Comparison of ENCODE assay signal across 22 mouse cellular contexts in genomic region chr8:45344298-45344697, GRCm38 (mm10). TPM values are rescaled to one million over a fixed set of nuclear protein-coding genes. Genes with fewer than 3 reads are reported as not detected.
A peak's percentile ranks its signal among the peaks of the same experiment; 100 is the strongest.
DNase-seq lines count a peak whose midpoint lies in the region; ATAC-seq and TF ChIP-seq lines count a peak whose summit lies in the region.
"Had no signal": no experiment of that assay in that cellular context is flagged by ENCODE, and none has a peak within 500 bp of the region (broad histone marks: within the 10 kb centered on the region; RNA-seq: fewer than 3 reads in every experiment).

No protein-coding gene starts in this region.

- H3K27me3 ChIP-seq in stomach, postnatal 0 days (ENCODE audit: control insufficient read depth, insufficient read depth, low read length): no peaks in the 10 kb centered on the region
- H3K27me3 ChIP-seq: CH12.LX; embryonic facial prominence, embryonic 13.5 days; embryonic facial prominence, embryonic 15.5 days; forebrain, embryonic 13.5 days; forebrain, embryonic 15.5 days; Patski had no signal

- no peaks in the 10 kb centered on the region for H3K9me3 ChIP-seq in stomach, postnatal 0 days (ENCODE audit: control insufficient read depth, low read length)
- H3K9me3 ChIP-seq: embryonic facial prominence, embryonic 13.5 days; embryonic facial prominence, embryonic 15.5 days; forebrain, embryonic 10.5 days; forebrain, embryonic 13.5 days; forebrain, embryonic 15.5 days had no signal

- H3K36me3 ChIP-seq in stomach, postnatal 0 days (ENCODE audit: control insufficient read depth, insufficient read depth, low read length): no peaks in the 10 kb centered on the region
- H3K36me3 ChIP-seq: embryonic facial prominence, embryonic 15.5 days; forebrain, embryonic 15.5 days; G1E had no signal

- no peaks in the 10 kb centered on the region for H3K4me1 ChIP-seq in stomach, postnatal 0 days (replicated peaks; ENCODE audit: control insufficient read depth, insufficient read depth)
- H3K4me1 ChIP-seq: embryonic facial prominence, embryonic 13.5 days; embryonic facial prominence, embryonic 15.5 days; forebrain, embryonic 10.5 days; forebrain, embryonic 13.5 days; forebrain, embryonic 15.5 days had no signal

- H3K4me3 ChIP-seq in stomach, postnatal 0 days (ENCODE audit: low read depth, low read length): no peak overlapping the region
- H3K4me3 ChIP-seq: embryonic facial prominence, embryonic 13.5 days; embryonic facial prominence, embryonic 15.5 days; erythroblast, embryonic 14.5 days; forebrain, embryonic 10.5 days; forebrain, embryonic 13.5 days; forebrain, embryonic 15.5 days had no signal

- no peak for TF ChIP-seq CTCF in stomach, postnatal 0 days (IDR thresholded peaks at IDR 0.05; ENCODE audit: low read depth)

- peak; percentile 77 for DNase-seq in heart, adult 11 months
- no peak for DNase-seq in heart, postnatal 14 days
- no peak for DNase-seq in stomach, postnatal 0 days (ENCODE audit: low spot score)
- DNase-seq in left cerebral cortex, postnatal 4 days: no peak

- 0 out of 2 replicates have a peak, but pooled peaks have one; percentile 23 for ATAC-seq in common myeloid progenitor, adult 5-6 weeks (replicated peaks; ENCODE audit: low read depth, poor library complexity, severe bottlenecking)
- ATAC-seq in megakaryocyte, adult 5-6 weeks (ENCODE audit: poor library complexity, severe bottlenecking): peak; percentile 73
- ATAC-seq in stomach, postnatal 0 days (ENCODE audit: low FRiP score, low TSS enrichment): no peak

- H3K4me2 ChIP-seq in stomach, postnatal 0 days (replicated peaks; ENCODE audit: low read depth): no peak overlapping the region
- H3K4me2 ChIP-seq: embryonic facial prominence, embryonic 13.5 days; embryonic facial prominence, embryonic 15.5 days; forebrain, embryonic 13.5 days; forebrain, embryonic 15.5 days had no signal

- H3K9ac ChIP-seq in stomach, postnatal 0 days (ENCODE audit: low read length): no peak overlapping the region
- H3K9ac ChIP-seq: embryonic facial prominence, embryonic 13.5 days; embryonic facial prominence, embryonic 15.5 days; forebrain, embryonic 13.5 days; forebrain, embryonic 15.5 days; forebrain, postnatal 0 days had no signal

- 94% methylated on average over 8 of the region's 8 CpGs for WGBS in stomach, postnatal 0 days

- no peak for TF ChIP-seq EP300 in stomach, postnatal 0 days (optimal IDR thresholded peaks at IDR 0.05)

- H3K27ac ChIP-seq in stomach, postnatal 0 days (replicated peaks): no peak overlapping the region
- H3K27ac ChIP-seq: embryonic facial prominence, embryonic 13.5 days; embryonic facial prominence, embryonic 15.5 days; forebrain, embryonic 10.5 days; forebrain, embryonic 13.5 days; forebrain, embryonic 15.5 days had no signal

- intact Hi-C loops in heart, postnatal 14 days (cut with DNase I): no loop called here
- intact Hi-C loops in left cerebral cortex, postnatal 4 days (cut with DNase I): no loop called here

RNA-seq across cellular contexts. Expression of gene Cyp4v3, which starts 11.3 kb away (rescaled TPM):
- 1 to 10 TPM; 1.3 to 2.4 TPM for total RNA-seq in heart, postnatal 14 days (2021)
- 8.9 and 11.8 TPM in 2 replicates for total RNA-seq in common myeloid progenitor, adult 5-6 weeks (2017)
- 18.4 and 21.6 TPM in 2 replicates for total RNA-seq in megakaryocyte, adult 5-6 weeks (2015)
- 18.0 and 21.5 TPM in 2 replicates for total RNA-seq in megakaryocyte, adult 5-6 weeks (2017)
- 5.1 and 6.3 TPM in 2 replicates for polyA plus RNA-seq in stomach, postnatal 0 days (2015; fragmentation: Nextera tagmentation; extraction: Ambion mirVana)
- total RNA-seq in left cerebral cortex, postnatal 4 days (2021): 1 to 10 TPM; 2.7 to 3.0 TPM
- polyA plus RNA-seq: erythroblast, embryonic 14.5 days; G1E had no signal

RNA-seq across cellular contexts. Expression of gene Gm45753, which starts 36.0 kb away (rescaled TPM):
- total RNA-seq in heart, postnatal 14 days (2021): not detected
- total RNA-seq in common myeloid progenitor, adult 5-6 weeks (2017): not detected in 2 replicates
- not detected in 2 replicates for total RNA-seq in megakaryocyte, adult 5-6 weeks (2015)
- total RNA-seq in megakaryocyte, adult 5-6 weeks (2017): 0.12 TPM in 1 of 2 replicates, not detected in the other
- 0.06 and 0.08 TPM in 2 replicates for polyA plus RNA-seq in stomach, postnatal 0 days (2015; fragmentation: Nextera tagmentation; extraction: Ambion mirVana)
- not detected for total RNA-seq in left cerebral cortex, postnatal 4 days (2021)
- total RNA-seq: adrenal gland, adult 18-20 months; adrenal gland, postnatal 36 days; CH12.LX; forebrain, postnatal 0 days; G1E had no signal
- polyA plus RNA-seq: activated CD4-positive, CD25-positive, alpha-beta regulatory T cell, adult 4 months; CD4-positive, CD25-positive, alpha-beta regulatory T cell, adult 4 months; cerebellum, adult 2 months; embryonic facial prominence, embryonic 11.5 days; embryonic facial prominence, embryonic 13.5 days; erythroblast, embryonic 14.5 days; forebrain, embryonic 10.5 days; forebrain, embryonic 13.5 days; forebrain, embryonic 15.5 days; G1E had no signal

RNA-seq across cellular contexts. Expression of gene Fam149a, which starts 37.8 kb away (rescaled TPM):
- total RNA-seq in heart, postnatal 14 days (2021): 1 to 10 TPM; 3.3 to 3.7 TPM
- 0.23 TPM in 1 of 2 replicates, not detected in the other for total RNA-seq in common myeloid progenitor, adult 5-6 weeks (2017)
- total RNA-seq in megakaryocyte, adult 5-6 weeks (2015): 0.31 and 0.36 TPM in 2 replicates
- 0.15 TPM in 1 of 2 replicates, not detected in the other for total RNA-seq in megakaryocyte, adult 5-6 weeks (2017)
- polyA plus RNA-seq in stomach, postnatal 0 days (2015; fragmentation: Nextera tagmentation; extraction: Ambion mirVana): 15.9 and 17.9 TPM in 2 replicates
- 10 to 100 TPM; 21.0 to 22.6 TPM for total RNA-seq in left cerebral cortex, postnatal 4 days (2021)
- total RNA-seq: CH12.LX had no signal
- polyA plus RNA-seq: activated CD4-positive, CD25-positive, alpha-beta regulatory T cell, adult 4 months; CD4-positive, CD25-positive, alpha-beta regulatory T cell, adult 4 months; G1E had no signal

RNA-seq across cellular contexts. Expression of gene Klkb1, which starts 49.6 kb away (rescaled TPM):
- total RNA-seq in heart, postnatal 14 days (2021): not detected
- total RNA-seq in common myeloid progenitor, adult 5-6 weeks (2017): not detected in 2 replicates
- total RNA-seq in megakaryocyte, adult 5-6 weeks (2015): 0.16 TPM in 1 of 2 replicates, not detected in the other
- total RNA-seq in megakaryocyte, adult 5-6 weeks (2017): not detected in 2 replicates
- 0.02 and 0.13 TPM in 2 replicates for polyA plus RNA-seq in stomach, postnatal 0 days (2015; fragmentation: Nextera tagmentation; extraction: Ambion mirVana)
- under 1 TPM in 1 of 2 experiments, not detected in 1; 0.10 TPM for total RNA-seq in left cerebral cortex, postnatal 4 days (2021)
- total RNA-seq: adrenal gland, adult 18-20 months; CH12.LX had no signal
- polyA plus RNA-seq: embryonic facial prominence, embryonic 11.5 days; erythroblast, embryonic 14.5 days; forebrain, embryonic 13.5 days; forebrain, embryonic 15.5 days; G1E; Patski had no signal

Comparison
In these comparisons a context has a peak if more than half of its experiments do, and no peak if none do; other contexts are left out.
1. RNA of gene Fam149a, which starts 37.8 kb away (total RNA-seq): 21.0 to 22.6 TPM in left cerebral cortex, postnatal 4 days; 3.3 to 3.7 TPM in heart, postnatal 14 days, 0.15 to 0.36 TPM in megakaryocyte, adult 5-6 weeks and 0.23 TPM in common myeloid progenitor, adult 5-6 weeks; every median in the first group is over 4 times any median in the second.